Mouse (Mus musculus) intestine, embryonic 14.5 days (tissue): ENCODE measurements around the gene Trp53. TPM values are rescaled to one million over a fixed set of nuclear protein-coding genes. Genes with fewer than 3 reads are reported as not detected.

Experiments used
- ATAC-seq: fragments of 200-750 bp; cut with Nextera tagmentation; replicated peaks from 2 replicates; pipeline ENCODE4 v1.8.0; 2017; ENCODE audit warnings: low read depth, moderate number of reproducible peaks, moderate TSS enrichment, moderate library complexity; ENCODE audit not compliant: low FRiP score, low TSS enrichment
- DNase-seq: peaks from one replicate; pipeline ENCODE4 v3.0.0-alpha.2; 2018; ENCODE audit warnings: low spot score
- H3K27ac ChIP-seq: fragments of 300-500 bp; sonication (generic); 2 replicates; pipeline ENCODE4 v1.5.1; 2014; ENCODE audit warnings: low read depth, mild to moderate bottlenecking, control low read depth
- H3K27me3 ChIP-seq: fragments of 300-500 bp; sonication (generic); replicated peaks from 2 replicates; pipeline ENCODE4 v1.6.1; 2014; ENCODE audit warnings: low read length, control low read depth; ENCODE audit not compliant: control insufficient read depth, insufficient read depth
- H3K36me3 ChIP-seq: fragments of 300-500 bp; sonication (generic); 2 replicates; pipeline ENCODE4 v1.6.1; 2014; ENCODE audit warnings: low read length, control low read depth; ENCODE audit not compliant: control insufficient read depth, insufficient read depth
- H3K4me1 ChIP-seq: fragments of 300-500 bp; sonication (generic); replicated peaks from 2 replicates; pipeline ENCODE4 v1.6.1; 2014; ENCODE audit warnings: low read length, control low read depth, mixed read lengths; ENCODE audit not compliant: control insufficient read depth, insufficient read depth
- H3K4me2 ChIP-seq: fragments of 300-500 bp; sonication (generic); 2 replicates; pipeline ENCODE4 v1.6.1; 2014; ENCODE audit warnings: low read length
- H3K4me3 ChIP-seq: fragments of 300-500 bp; sonication (generic); 2 replicates; pipeline ENCODE4 v1.5.1; 2014; ENCODE audit warnings: low read depth, low read length, control low read depth, mixed read lengths
- H3K9ac ChIP-seq: fragments of 300-500 bp; sonication (generic); 2 replicates; pipeline ENCODE4 v1.6.1; 2014; ENCODE audit warnings: mild to moderate bottlenecking, low read length
- H3K9me3 ChIP-seq: fragments of 300-500 bp; sonication (generic); 2 replicates; pipeline ENCODE4 v1.6.1; 2016; ENCODE audit warnings: low read length, control low read depth; ENCODE audit not compliant: control insufficient read depth
- WGBS: fragments of 180-500 bp; shearing (Covaris S2); extraction: QIAGEN DNeasy Blood & Tissue Kit; methylation state at CpG from one replicate; pipeline ENCODE4 v1.1.7; 2014; 5-methylcytosine and 5-hydroxymethylcytosine counted together
- polyA plus RNA-seq: library from polyadenylated mRNA; unstranded; fragments of >200 nt; fragmentation: Nextera tagmentation; extraction: Ambion mirVana; gene quantifications from 2 replicates; pipeline ENCODE4 v1.2.1, GENCODE M21; 2014

The Trp53 gene
- polyA plus RNA-seq, 1 experiment from 2014 or later: 176 TPM

GRCm38 (mm10) chr11:69546423-69547053 lies 33.6 kb upstream of the Trp53 start:
- Histone ChIP-seq H3K4me1 (peaks cover 15% of the 10 kb centered on the region; the same call in 1 of the 2 replicates), H3K4me3 (peak overlapping the region; percentile 53), H3K4me2 (peak overlapping the region; percentile 96), H3K36me3 (no peaks in the 10 kb centered on the region), H3K9ac (peak overlapping the region; percentile 66), H3K27ac (peak overlapping the region; percentile 91), H3K9me3 (no peaks in the 10 kb centered on the region), H3K27me3 (no peaks in the 10 kb centered on the region)
- ATAC-seq (peak; percentile 81), DNase-seq (peak; percentile 89)
- WGBS: 1% methylated on average over 44 of the region's 44 CpGs

- Histone ChIP-seq H3K4me2 (peak overlapping the region; percentile 96), H3K9me3 (no peaks in the 10 kb centered on the region), H3K4me1 (peaks cover 15% of the 10 kb centered on the region; the same call in 1 of the 2 replicates), H3K27ac (peak overlapping the region; percentile 91), H3K4me3 (peak overlapping the region; percentile 53), H3K27me3 (no peaks in the 10 kb centered on the region), H3K36me3 (no peaks in the 10 kb centered on the region), H3K9ac (peak overlapping the region; percentile 66)
- peak; percentile 28; the same call in 1 of the 2 replicates for ATAC-seq
- no peak for DNase-seq
- 4% methylated on average over 15 of the region's 15 CpGs for WGBS
Measured at GRCm38 (mm10) chr11:69547071-69547470, 33.1 kb upstream of the Trp53 start.

- no peaks in the 10 kb centered on the region for H3K36me3 ChIP-seq
- no peak within 1 kb of the TSS for H3K9ac ChIP-seq
- H3K27me3 ChIP-seq: no peaks in the 10 kb centered on the region
- no peak within 1 kb of the TSS for H3K4me3 ChIP-seq
- 41% methylated on average over 12 of the region's 12 CpGs for WGBS
- H3K4me1 ChIP-seq: peaks cover 15% of the 10 kb centered on the region; the same call in 1 of the 2 replicates
- H3K27ac ChIP-seq: no peak within 1 kb of the TSS
- no peaks in the 10 kb centered on the region for H3K9me3 ChIP-seq
- ATAC-seq (no peak), DNase-seq (no peak)
- no peak within 1 kb of the TSS for H3K4me2 ChIP-seq
Measured at GRCm38 (mm10) chr11:69549060-69549656, 31.0 kb upstream of the Trp53 start, which contains the start of gene Dnah2. Gene Dnah2 (minus strand): TSS chr11:69549110.

GRCm38 (mm10) chr11:69551310-69551709 lies 28.8 kb upstream of the Trp53 start:
- H3K4me1 ChIP-seq: peaks cover 9% of the 10 kb centered on the region; the same call in 1 of the 2 replicates
- DNase-seq (no peak), ATAC-seq (no peak)
- H3K4me3 ChIP-seq: no peak overlapping the region
- no peak overlapping the region for H3K27ac ChIP-seq
- H3K9me3 ChIP-seq: no peaks in the 10 kb centered on the region
- no peaks in the 10 kb centered on the region for H3K36me3 ChIP-seq
- no peaks in the 10 kb centered on the region for H3K27me3 ChIP-seq
- H3K4me2 ChIP-seq: no peak overlapping the region
- H3K9ac ChIP-seq: no peak overlapping the region
- WGBS: 76% methylated on average over 4 of the region's 4 CpGs

GRCm38 (mm10) chr11:69552622-69553340 lies 27.4 kb upstream of the Trp53 start:
- H3K4me1 ChIP-seq: peaks cover 2% of the 10 kb centered on the region; the same call in 1 of the 2 replicates
- DNase-seq (peak; percentile 50), ATAC-seq (no peak)
- no peaks in the 10 kb centered on the region for H3K9me3 ChIP-seq
- H3K27me3 ChIP-seq: no peaks in the 10 kb centered on the region; the same call in 1 of the 2 replicates
- no peak overlapping the region for H3K4me3 ChIP-seq
- H3K4me2 ChIP-seq: no peak overlapping the region
- no peak overlapping the region for H3K27ac ChIP-seq
- H3K36me3 ChIP-seq: no peaks in the 10 kb centered on the region
- no peak overlapping the region for H3K9ac ChIP-seq
- WGBS: 28% methylated on average over 14 of the region's 14 CpGs

GRCm38 (mm10) chr11:69553341-69553721 lies 26.8 kb upstream of the Trp53 start:
- no peak overlapping the region for H3K9ac ChIP-seq
- 17% methylated on average over 2 of the region's 2 CpGs for WGBS
- no peak for DNase-seq
- H3K27ac ChIP-seq: no peak overlapping the region
- no peaks in the 10 kb centered on the region for H3K36me3 ChIP-seq
- no peaks in the 10 kb centered on the region for H3K9me3 ChIP-seq
- no peaks in the 10 kb centered on the region for H3K4me1 ChIP-seq
- ATAC-seq: no peak
- H3K27me3 ChIP-seq: no peaks in the 10 kb centered on the region; the same call in 1 of the 2 replicates
- no peak overlapping the region for H3K4me3 ChIP-seq
- no peak overlapping the region for H3K4me2 ChIP-seq

GRCm38 (mm10) chr11:69554539-69555140 lies 25.5 kb upstream of the Trp53 start:
- H3K4me2 ChIP-seq: no peak overlapping the region
- H3K4me3 ChIP-seq: no peak overlapping the region
- no peaks in the 10 kb centered on the region for H3K9me3 ChIP-seq
- peaks cover 12% of the 10 kb centered on the region for H3K4me1 ChIP-seq
- ATAC-seq (no peak), DNase-seq (no peak)
- no peak overlapping the region for H3K27ac ChIP-seq
- 75% methylated on average over 5 of the region's 5 CpGs for WGBS
- no peaks in the 10 kb centered on the region for H3K36me3 ChIP-seq
- H3K9ac ChIP-seq: no peak overlapping the region
- H3K27me3 ChIP-seq: no peaks in the 10 kb centered on the region; the same call in 1 of the 2 replicates

GRCm38 (mm10) chr11:69557381-69557958 lies 22.7 kb upstream of the Trp53 start:
- no peaks in the 10 kb centered on the region for H3K9me3 ChIP-seq
- 41% methylated on average over 13 of the region's 14 CpGs for WGBS
- DNase-seq: no peak
- H3K4me3 ChIP-seq: no peak overlapping the region
- no peak overlapping the region for H3K9ac ChIP-seq
- H3K27ac ChIP-seq: no peak overlapping the region
- H3K4me2 ChIP-seq: no peak overlapping the region
- H3K4me1 ChIP-seq: peaks cover 19% of the 10 kb centered on the region
- peaks cover 12% of the 10 kb centered on the region for H3K36me3 ChIP-seq
- no peak for ATAC-seq
- no peaks in the 10 kb centered on the region; the same call in 1 of the 2 replicates for H3K27me3 ChIP-seq
